In genomic region chr14:55111720-55112119, GRCm38 (mm10) we compare ENCODE assay signal across 13 mouse cellular contexts. TPM values are rescaled to one million over a fixed set of nuclear protein-coding genes. Genes with fewer than 3 reads are reported as not detected.
DNase-seq lines count a peak whose midpoint lies in the region; ATAC-seq lines count a peak whose summit lies in the region.
"Had no signal": no experiment of that assay in that cellular context is flagged by ENCODE, and none has a peak within 500 bp of the region (broad histone marks: within the 10 kb centered on the region; RNA-seq: fewer than 3 reads in every experiment).

No protein-coding gene starts in this region.

- H3K9me3 ChIP-seq in hindbrain, embryonic 13.5 days, result no peaks in the 10 kb centered on the region
- H3K9me3 ChIP-seq in hindbrain, embryonic 11.5 days (ENCODE audit: control insufficient read depth, low read length), result no peaks in the 10 kb centered on the region
- H3K9me3 ChIP-seq in midbrain, embryonic 15.5 days, result no peaks in the 10 kb centered on the region
- H3K9me3 ChIP-seq in intestine, embryonic 16.5 days (ENCODE audit: control insufficient read depth, low read length), result no peaks in the 10 kb centered on the region
- H3K9me3 ChIP-seq: neural tube, embryonic 13.5 days; stomach, embryonic 15.5 days had no signal

- H3K4me1 ChIP-seq in hindbrain, embryonic 13.5 days (replicated peaks), result peaks cover 80% of the 10 kb centered on the region
- peaks cover 17% of the 10 kb centered on the region for H3K4me1 ChIP-seq in hindbrain, embryonic 11.5 days (replicated peaks; ENCODE audit: control insufficient read depth, insufficient read depth, low read length)
- peaks cover 67% of the 10 kb centered on the region for H3K4me1 ChIP-seq in midbrain, embryonic 15.5 days
- peaks cover 45% of the 10 kb centered on the region for H3K4me1 ChIP-seq in intestine, embryonic 16.5 days (ENCODE audit: control insufficient read depth, insufficient read depth, low read length)

- WGBS in hindbrain, embryonic 13.5 days, result 68% methylated on average over 2 of the region's 2 CpGs
- WGBS in hindbrain, embryonic 11.5 days, result 81% methylated on average over 2 of the region's 2 CpGs
- 69% methylated on average over 2 of the region's 2 CpGs for WGBS in midbrain, embryonic 15.5 days
- WGBS in intestine, embryonic 16.5 days, result 65% methylated on average over 2 of the region's 2 CpGs

- H3K27me3 ChIP-seq in hindbrain, embryonic 13.5 days, result peaks cover 39% of the 10 kb centered on the region
- peaks cover 41% of the 10 kb centered on the region for H3K27me3 ChIP-seq in hindbrain, embryonic 11.5 days (ENCODE audit: control insufficient read depth, insufficient read depth, low read length)
- no peaks in the 10 kb centered on the region for H3K27me3 ChIP-seq in midbrain, embryonic 15.5 days (replicated peaks)
- H3K27me3 ChIP-seq in intestine, embryonic 16.5 days (replicated peaks; ENCODE audit: control insufficient read depth, insufficient read depth, low read length), result peaks cover 32% of the 10 kb centered on the region

- no peak overlapping the region for H3K4me2 ChIP-seq in hindbrain, embryonic 13.5 days
- H3K4me2 ChIP-seq in hindbrain, embryonic 11.5 days (replicated peaks; ENCODE audit: low read depth, low read length), result no peak overlapping the region
- peak overlapping the region; percentile 21; the same call in 1 of the 2 replicates for H3K4me2 ChIP-seq in midbrain, embryonic 15.5 days
- no peak overlapping the region for H3K4me2 ChIP-seq in intestine, embryonic 16.5 days (ENCODE audit: low read depth, low read length)
- H3K4me2 ChIP-seq: liver, embryonic 11.5 days; neural tube, embryonic 13.5 days; stomach, embryonic 15.5 days had no signal

- H3K4me3 ChIP-seq in hindbrain, embryonic 13.5 days, result no peak overlapping the region
- H3K4me3 ChIP-seq in hindbrain, embryonic 11.5 days (ENCODE audit: low read depth, low read length), result no peak overlapping the region
- H3K4me3 ChIP-seq in midbrain, embryonic 15.5 days, result no peak overlapping the region
- no peak overlapping the region for H3K4me3 ChIP-seq in intestine, embryonic 16.5 days (ENCODE audit: low read length)
- H3K4me3 ChIP-seq: neural tube, embryonic 13.5 days; stomach, embryonic 15.5 days had no signal

- no peak for ATAC-seq in hindbrain, embryonic 13.5 days (ENCODE audit: low FRiP score)
- no peak for ATAC-seq in hindbrain, embryonic 11.5 days (ENCODE audit: low FRiP score)
- ATAC-seq in midbrain, embryonic 15.5 days (replicated peaks), result no peak
- ATAC-seq in intestine, embryonic 16.5 days, result no peak
- ATAC-seq: inflammation-experienced regulatory T-cells, adult 6 months had no signal

- DNase-seq in hindbrain, embryonic 11.5 days (ENCODE audit: low spot score), result no peak
- DNase-seq in brain, adult 2 months (ENCODE audit: low read depth, low spot score), result peak; percentile 92
- DNase-seq in cerebellum, adult 9-10 months, result peak; percentile 75
- no peak for DNase-seq in urinary bladder, postnatal 36 days (ENCODE audit: low spot score in 2 of 2)
- DNase-seq: heart, adult 18-20 months; thymus, postnatal 4 days had no signal

- peak overlapping the region; percentile 35; the same call in 1 of the 2 replicates for H3K9ac ChIP-seq in hindbrain, embryonic 13.5 days
- H3K9ac ChIP-seq in hindbrain, embryonic 11.5 days (ENCODE audit: low read depth, low read length), result no peak overlapping the region
- H3K9ac ChIP-seq in midbrain, embryonic 15.5 days, result no peak overlapping the region
- H3K9ac ChIP-seq in intestine, embryonic 16.5 days (ENCODE audit: low read depth, low read length), result no peak overlapping the region
- H3K9ac ChIP-seq: neural tube, embryonic 13.5 days; stomach, embryonic 15.5 days had no signal

- no peak overlapping the region for H3K27ac ChIP-seq in hindbrain, embryonic 13.5 days
- H3K27ac ChIP-seq in hindbrain, embryonic 11.5 days (ENCODE audit: low read depth, low read length), result no peak overlapping the region
- no peak overlapping the region for H3K27ac ChIP-seq in midbrain, embryonic 15.5 days
- H3K27ac ChIP-seq in intestine, embryonic 16.5 days (ENCODE audit: low read length), result no peak overlapping the region
- H3K27ac ChIP-seq: neural tube, embryonic 13.5 days; stomach, embryonic 15.5 days had no signal

- H3K36me3 ChIP-seq in hindbrain, embryonic 13.5 days, result peaks cover 17% of the 10 kb centered on the region
- no peaks in the 10 kb centered on the region for H3K36me3 ChIP-seq in hindbrain, embryonic 11.5 days (ENCODE audit: control insufficient read depth, insufficient read depth, low read length)
- no peaks in the 10 kb centered on the region; the same call in 1 of the 2 replicates for H3K36me3 ChIP-seq in midbrain, embryonic 15.5 days (replicated peaks)
- no peaks in the 10 kb centered on the region for H3K36me3 ChIP-seq in intestine, embryonic 16.5 days (ENCODE audit: control insufficient read depth, insufficient read depth, low read length)
- H3K36me3 ChIP-seq: stomach, embryonic 15.5 days had no signal

RNA-seq across cellular contexts. Expression of gene Jph4, which starts 5.0 kb away (rescaled TPM):
- polyA plus RNA-seq in hindbrain, embryonic 13.5 days (2015; fragmentation: Nextera tagmentation; extraction: Ambion mirVana), result 22.2 and 22.6 TPM in 2 replicates
- 2.8 and 3.3 TPM in 2 replicates for polyA plus RNA-seq in hindbrain, embryonic 11.5 days (2014; fragmentation: Nextera tagmentation; extraction: Ambion mirVana)
- polyA plus RNA-seq in midbrain, embryonic 15.5 days (2015; fragmentation: Nextera tagmentation; extraction: Ambion mirVana), result 39.7 and 42.5 TPM in 2 replicates
- 0.82 and 1.2 TPM in 2 replicates for polyA plus RNA-seq in intestine, embryonic 16.5 days (2015; fragmentation: Nextera tagmentation; extraction: Ambion mirVana)
- polyA plus RNA-seq: inflammation-experienced regulatory T-cells, adult 6 months had no signal

RNA-seq across cellular contexts. Expression of gene Ap1g2, which starts 5.3 kb away (rescaled TPM):
- 6.5 and 6.6 TPM in 2 replicates for polyA plus RNA-seq in hindbrain, embryonic 13.5 days (2015; fragmentation: Nextera tagmentation; extraction: Ambion mirVana)
- polyA plus RNA-seq in hindbrain, embryonic 11.5 days (2014; fragmentation: Nextera tagmentation; extraction: Ambion mirVana), result 9.0 and 9.4 TPM in 2 replicates
- 7.5 and 9.2 TPM in 2 replicates for polyA plus RNA-seq in midbrain, embryonic 15.5 days (2015; fragmentation: Nextera tagmentation; extraction: Ambion mirVana)
- polyA plus RNA-seq in intestine, embryonic 16.5 days (2015; fragmentation: Nextera tagmentation; extraction: Ambion mirVana), result 106 and 120 TPM in 2 replicates

RNA-seq across cellular contexts. Expression of gene Thtpa, which starts 17.1 kb away (rescaled TPM):
- 29.8 and 30.7 TPM in 2 replicates for polyA plus RNA-seq in hindbrain, embryonic 13.5 days (2015; fragmentation: Nextera tagmentation; extraction: Ambion mirVana)
- polyA plus RNA-seq in hindbrain, embryonic 11.5 days (2014; fragmentation: Nextera tagmentation; extraction: Ambion mirVana), result 18.2 and 20.9 TPM in 2 replicates
- 38.8 and 39.5 TPM in 2 replicates for polyA plus RNA-seq in midbrain, embryonic 15.5 days (2015; fragmentation: Nextera tagmentation; extraction: Ambion mirVana)
- polyA plus RNA-seq in intestine, embryonic 16.5 days (2015; fragmentation: Nextera tagmentation; extraction: Ambion mirVana), result 17.9 and 20.7 TPM in 2 replicates

RNA-seq across cellular contexts. Expression of gene Zfhx2, which starts 19.6 kb away (rescaled TPM):
- polyA plus RNA-seq in hindbrain, embryonic 13.5 days (2015; fragmentation: Nextera tagmentation; extraction: Ambion mirVana), result 29.4 and 31.9 TPM in 2 replicates
- polyA plus RNA-seq in hindbrain, embryonic 11.5 days (2014; fragmentation: Nextera tagmentation; extraction: Ambion mirVana), result 16.1 and 20.8 TPM in 2 replicates
- polyA plus RNA-seq in midbrain, embryonic 15.5 days (2015; fragmentation: Nextera tagmentation; extraction: Ambion mirVana), result 33.7 and 37.5 TPM in 2 replicates
- 2.7 and 3.0 TPM in 2 replicates for polyA plus RNA-seq in intestine, embryonic 16.5 days (2015; fragmentation: Nextera tagmentation; extraction: Ambion mirVana)

Comparison
In these comparisons a context has a peak if more than half of its experiments do, and no peak if none do; other contexts are left out.
1. DNase-seq: peak in brain, adult 2 months (single experiment) and cerebellum, adult 9-10 months (single experiment); none in hindbrain, embryonic 11.5 days (single experiment) and urinary bladder, postnatal 36 days (0 of 2).
2. RNA of gene Ap1g2, which starts 5.3 kb away (polyA plus RNA-seq): 106 to 120 TPM in intestine, embryonic 16.5 days; 9.0 to 9.4 TPM in hindbrain, embryonic 11.5 days, 7.5 to 9.2 TPM in midbrain, embryonic 15.5 days and 6.5 to 6.6 TPM in hindbrain, embryonic 13.5 days; every median in the first group is over 10 times any median in the second.